Mouse (Mus musculus): ENCODE measurements around the gene Aunip. TPM values are rescaled to one million over a fixed set of nuclear protein-coding genes. Genes with fewer than 3 reads are reported as not detected.

The Aunip gene
- polyA plus RNA-seq, 1 experiment from 2014 or later: 26.9 TPM

GRCm38 (mm10) chr4:134542726-134543125 lies 31.9 kb downstream of the Aunip start:
- ATAC-seq: 0 out of 2 replicates have a peak, but pooled peaks have one; percentile 1
- H3K27ac ChIP-seq: no peak overlapping the region
- H3K4me1 ChIP-seq: peaks cover 18% of the 10 kb centered on the region
- peaks cover 61% of the 10 kb centered on the region for H3K36me3 ChIP-seq
- 76% methylated on average over 9 of the region's 9 CpGs for WGBS (ENCODE audit: insufficient replicate concordance)
- no peak overlapping the region for H3K9ac ChIP-seq
- H3K27me3 ChIP-seq (replicated peaks): no peaks in the 10 kb centered on the region
- H3K4me2 ChIP-seq: no peak overlapping the region
- H3K4me3 ChIP-seq: no peak overlapping the region
- H3K9me3 ChIP-seq (replicated peaks): no peaks in the 10 kb centered on the region

GRCm38 (mm10) chr4:134543261-134543660 lies 32.5 kb downstream of the Aunip start:
- 11% methylated on average over 5 of the region's 5 CpGs for whole genome bisulfite sequencing (ENCODE audit: insufficient replicate concordance)
- no peak overlapping the region for H3K4me3 ChIP-seq
- H3K4me1 ChIP-seq: peaks cover 23% of the 10 kb centered on the region
- peak; percentile 49 for ATAC-seq
- H3K27ac ChIP-seq: no peak overlapping the region
- peaks cover 61% of the 10 kb centered on the region for H3K36me3 ChIP-seq
- no peak overlapping the region for H3K9ac ChIP-seq
- no peaks in the 10 kb centered on the region for H3K9me3 ChIP-seq (replicated peaks)
- no peak overlapping the region for H3K4me2 ChIP-seq
- no peaks in the 10 kb centered on the region for H3K27me3 ChIP-seq (replicated peaks)

GRCm38 (mm10) chr4:134546814-134547705 lies 36.3 kb downstream of the Aunip start:
- 75% methylated on average over 9 of the region's 9 CpGs for WGBS (ENCODE audit: insufficient replicate concordance)
- Histone ChIP-seq H3K36me3 (peaks cover 47% of the 10 kb centered on the region), H3K27ac (peak overlapping the region; percentile 36; the same call in 1 of the 2 replicates), H3K9me3 (replicated peaks) (peaks cover 5% of the 10 kb centered on the region), H3K4me2 (no peak overlapping the region), H3K4me1 (peaks cover 41% of the 10 kb centered on the region), H3K27me3 (replicated peaks) (peaks cover 9% of the 10 kb centered on the region), H3K9ac (no peak overlapping the region), H3K4me3 (no peak overlapping the region)
- ATAC-seq: no peak

GRCm38 (mm10) chr4:134548169-134548938 lies 37.6 kb downstream of the Aunip start:
- Histone ChIP-seq H3K9me3 (replicated peaks) (peaks cover 5% of the 10 kb centered on the region), H3K36me3 (peaks cover 38% of the 10 kb centered on the region), H3K27ac (peak overlapping the region; percentile 58), H3K4me1 (peaks cover 46% of the 10 kb centered on the region), H3K27me3 (replicated peaks) (peaks cover 9% of the 10 kb centered on the region), H3K4me2 (peak overlapping the region; percentile 42), H3K9ac (peak overlapping the region; percentile 14; the same call in 1 of the 2 replicates), H3K4me3 (no peak overlapping the region)
- ATAC-seq: peak; percentile 41
- WGBS (ENCODE audit: insufficient replicate concordance): 44% methylated on average over 18 of the region's 18 CpGs

- 90% methylated on average over 8 of the region's 8 CpGs for WGBS (ENCODE audit: insufficient replicate concordance)
- Histone ChIP-seq H3K9me3 (replicated peaks) (peaks cover 5% of the 10 kb centered on the region), H3K36me3 (peaks cover 32% of the 10 kb centered on the region), H3K27ac (no peak overlapping the region), H3K9ac (no peak overlapping the region), H3K4me3 (no peak overlapping the region), H3K4me2 (no peak overlapping the region), H3K27me3 (replicated peaks) (peaks cover 9% of the 10 kb centered on the region), H3K4me1 (peaks cover 42% of the 10 kb centered on the region)
- no peak for ATAC-seq
These were observed 39.1 kb downstream of the Aunip start for GRCm38 (mm10) chr4:134549899-134550298.

- Histone ChIP-seq H3K27me3 (replicated peaks) (peaks cover 9% of the 10 kb centered on the region), H3K36me3 (peaks cover 22% of the 10 kb centered on the region), H3K4me1 (peaks cover 48% of the 10 kb centered on the region), H3K4me3 (peak within 1 kb of the TSS; percentile 65), H3K9me3 (replicated peaks) (peaks cover 5% of the 10 kb centered on the region), H3K27ac (0 out of 2 replicates have a peak within 1 kb of the TSS, but pooled peaks have one; percentile 20), H3K9ac (peak within 1 kb of the TSS; percentile 72), H3K4me2 (peak within 1 kb of the TSS; percentile 87)
- peak; percentile 75 for ATAC-seq
- 2% methylated on average over 53 of the region's 67 CpGs for WGBS (ENCODE audit: insufficient replicate concordance)
These were observed 40.9 kb downstream of the Aunip start, which contains the start of gene Selenon for GRCm38 (mm10) chr4:134551494-134552316. Gene Selenon (minus strand): TSS chr4:134552166.

GRCm38 (mm10) chr4:134553631-134554030 lies 42.8 kb downstream of the Aunip start:
- 83% methylated on average over 1 of the region's 1 CpGs for WGBS (ENCODE audit: insufficient replicate concordance)
- no peak overlapping the region for H3K4me2 ChIP-seq
- no peak overlapping the region for H3K4me3 ChIP-seq
- peaks cover 5% of the 10 kb centered on the region for H3K9me3 ChIP-seq (replicated peaks)
- no peak for ATAC-seq
- no peak overlapping the region for H3K9ac ChIP-seq
- peaks cover 38% of the 10 kb centered on the region for H3K4me1 ChIP-seq
- H3K36me3 ChIP-seq: peaks cover 15% of the 10 kb centered on the region
- no peak overlapping the region for H3K27ac ChIP-seq
- H3K27me3 ChIP-seq (replicated peaks): peaks cover 9% of the 10 kb centered on the region

GRCm38 (mm10) chr4:134555956-134556580 lies 45.3 kb downstream of the Aunip start:
- Histone ChIP-seq H3K4me1 (peaks cover 29% of the 10 kb centered on the region), H3K9me3 (replicated peaks) (no peaks in the 10 kb centered on the region), H3K9ac (no peak overlapping the region), H3K36me3 (no peaks in the 10 kb centered on the region), H3K27ac (no peak overlapping the region), H3K27me3 (replicated peaks) (peaks cover 7% of the 10 kb centered on the region), H3K4me2 (no peak overlapping the region), H3K4me3 (no peak overlapping the region)
- ATAC-seq: no peak
- WGBS (ENCODE audit: insufficient replicate concordance): 59% methylated on average over 8 of the region's 8 CpGs

- Histone ChIP-seq H3K27ac (no peak overlapping the region), H3K4me1 (peaks cover 15% of the 10 kb centered on the region; the same call in 1 of the 2 replicates), H3K27me3 (replicated peaks) (no peaks in the 10 kb centered on the region), H3K9ac (peak overlapping the region; percentile 39; the same call in 1 of the 2 replicates), H3K36me3 (no peaks in the 10 kb centered on the region), H3K9me3 (replicated peaks) (no peaks in the 10 kb centered on the region), H3K4me3 (no peak overlapping the region), H3K4me2 (0 out of 2 replicates have a peak overlapping the region, but pooled peaks have one; percentile 20)
- no peak for ATAC-seq
- WGBS (ENCODE audit: insufficient replicate concordance): 8% methylated on average over 16 of the region's 16 CpGs
These were observed 46.9 kb downstream of the Aunip start for GRCm38 (mm10) chr4:134557626-134558249.

- no peak for ATAC-seq
- H3K27ac ChIP-seq: no peak overlapping the region
- H3K27me3 ChIP-seq (replicated peaks): no peaks in the 10 kb centered on the region
- 47% methylated on average over 9 of the region's 9 CpGs for WGBS (ENCODE audit: insufficient replicate concordance)
- H3K4me3 ChIP-seq: no peak overlapping the region
- H3K4me1 ChIP-seq: peaks cover 20% of the 10 kb centered on the region
- H3K4me2 ChIP-seq: no peak overlapping the region
- H3K36me3 ChIP-seq: no peaks in the 10 kb centered on the region
- no peaks in the 10 kb centered on the region for H3K9me3 ChIP-seq (replicated peaks)
- H3K9ac ChIP-seq: no peak overlapping the region
These were observed 47.8 kb downstream of the Aunip start for GRCm38 (mm10) chr4:134558570-134559113.

All from liver, embryonic 12.5 days (tissue).